Mouse (Mus musculus) liver, postnatal 0 days (tissue): Measurements from ENCODE around the gene Ceacam16.

Experiments used
- CTCF ChIP-seq: sonication (generic); IDR thresholded peaks from 2 replicates; pipeline ENCODE4 v1.5.1; 2016; ENCODE audit warnings: antibody characterized with exemption, low read depth
- EP300 ChIP-seq: IDR thresholded peaks from 2 replicates; pipeline ENCODE4 v1.6.1; 2016; ENCODE audit warnings: antibody characterized with exemption, low read depth, mild to moderate bottlenecking

- TF ChIP-seq CTCF = peak; percentile 94
- TF ChIP-seq EP300 = peak; percentile 17; the same call in 1 of the 2 replicates
Observed at GRCm38 (mm10) chr7:19843561-19843960, 17.5 kb downstream of the Ceacam16 start.
